Mouse (Mus musculus): ENCODE results near the gene Uvrag.
"Not testable (repeated sequence)": the region's sequence is repeated elsewhere in the genome, so short reads cannot be mapped to it uniquely, and the experiment has no call there.

The Uvrag gene

DNA sequence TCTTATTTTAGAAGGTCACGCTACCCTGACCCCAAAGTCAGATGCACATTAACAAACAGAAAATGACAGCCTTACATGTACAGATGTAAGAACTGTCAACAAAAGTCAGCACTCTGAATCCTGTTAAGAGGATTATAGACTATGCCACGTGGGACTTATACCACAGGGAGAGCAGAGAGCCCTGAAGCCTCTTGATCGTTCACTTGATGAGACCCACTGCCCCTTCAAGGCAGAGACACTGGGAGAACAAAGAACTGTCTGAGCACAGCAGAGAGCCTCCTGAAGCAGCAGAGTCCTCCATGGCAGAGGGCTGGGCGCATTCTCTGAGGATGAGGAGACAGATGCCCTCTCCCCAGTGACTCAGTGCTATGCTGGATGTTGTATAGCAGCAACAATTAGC lies 166.4 kb downstream of the Uvrag start:
- no peak for DNase-seq (ENCODE audit: low read depth)

DNA sequence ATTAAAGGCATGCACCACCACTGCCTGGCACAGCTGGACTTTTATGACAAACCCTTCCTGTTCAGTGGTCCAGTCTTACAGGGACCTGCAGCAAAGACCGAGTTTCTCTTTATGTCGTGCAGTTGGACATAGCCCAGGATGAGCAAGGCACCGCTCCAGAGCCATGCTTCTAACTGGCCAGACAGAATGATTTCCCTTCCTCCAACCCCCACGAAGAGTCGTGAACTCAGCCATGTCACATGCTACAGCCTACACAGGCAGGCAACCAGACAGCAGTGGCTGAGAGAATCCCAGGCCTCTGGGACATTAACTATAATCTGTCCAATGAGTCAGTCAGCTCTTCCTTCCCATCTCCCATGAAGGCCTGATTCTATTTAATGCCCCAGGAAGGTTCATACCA lies 170.2 kb downstream of the Uvrag start:
- DNase-seq (ENCODE audit: low read depth): no peak

DNA sequence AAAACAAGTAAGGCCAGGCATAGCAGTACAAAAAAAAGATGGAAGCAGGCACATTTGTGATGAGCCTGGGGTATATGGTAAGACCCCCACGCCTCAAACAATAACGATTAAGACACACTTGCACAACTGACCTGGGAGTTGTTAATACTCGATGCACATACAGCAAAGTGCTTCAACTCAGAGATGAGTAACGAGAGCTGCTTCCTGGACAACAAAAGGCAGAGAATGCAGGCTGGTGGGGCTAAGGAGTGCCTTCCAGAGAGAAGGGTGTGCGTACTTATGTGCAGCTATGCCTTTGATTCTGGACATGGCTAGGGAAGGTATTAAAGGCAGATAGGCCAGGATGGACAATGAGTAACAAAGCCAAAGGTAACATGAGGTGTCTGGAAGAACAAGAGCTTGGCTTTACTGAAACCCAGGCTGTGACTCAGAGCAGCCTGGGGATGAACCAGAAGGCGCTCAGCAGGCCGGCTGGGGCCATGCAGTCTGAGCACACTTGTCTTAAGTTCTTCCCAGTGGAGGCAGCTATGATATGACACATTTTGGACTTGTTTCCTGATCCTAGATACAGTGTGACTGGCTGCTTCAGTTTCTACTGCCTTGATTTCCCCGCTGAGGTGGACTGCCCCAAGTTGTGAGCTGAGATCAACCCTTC lies 172.1 kb downstream of the Uvrag start:
- no peak for DNase-seq (ENCODE audit: low read depth)

DNA sequence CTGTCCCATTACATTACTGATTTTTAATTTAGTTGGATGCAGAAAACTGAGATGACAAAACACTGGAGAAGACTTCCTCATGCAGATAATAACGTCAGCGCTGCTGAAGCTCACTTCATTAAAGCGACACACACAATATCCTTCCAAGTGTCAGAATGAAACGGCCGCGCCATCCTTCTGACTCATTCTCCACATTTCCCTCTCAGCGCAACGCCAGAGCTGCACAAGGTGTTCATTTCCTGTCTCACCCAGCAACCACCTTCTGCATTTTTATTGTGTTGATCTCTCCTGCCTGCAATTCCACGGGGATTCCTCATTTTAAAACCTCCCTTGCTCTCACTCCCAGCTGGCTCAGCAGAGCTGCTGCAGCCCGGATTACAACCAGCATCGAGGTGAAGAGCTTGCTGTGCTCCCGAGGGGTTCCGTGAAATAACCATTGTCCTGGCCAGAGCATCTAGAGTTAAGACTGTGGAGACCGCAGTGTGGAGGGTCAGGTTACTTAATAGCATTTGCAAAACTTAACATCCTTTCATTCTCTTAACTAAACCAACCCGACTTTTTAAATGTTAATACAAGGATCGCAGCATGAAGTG lies 172.8 kb downstream of the Uvrag start:
- DNase-seq (ENCODE audit: low read depth): no peak

DNA sequence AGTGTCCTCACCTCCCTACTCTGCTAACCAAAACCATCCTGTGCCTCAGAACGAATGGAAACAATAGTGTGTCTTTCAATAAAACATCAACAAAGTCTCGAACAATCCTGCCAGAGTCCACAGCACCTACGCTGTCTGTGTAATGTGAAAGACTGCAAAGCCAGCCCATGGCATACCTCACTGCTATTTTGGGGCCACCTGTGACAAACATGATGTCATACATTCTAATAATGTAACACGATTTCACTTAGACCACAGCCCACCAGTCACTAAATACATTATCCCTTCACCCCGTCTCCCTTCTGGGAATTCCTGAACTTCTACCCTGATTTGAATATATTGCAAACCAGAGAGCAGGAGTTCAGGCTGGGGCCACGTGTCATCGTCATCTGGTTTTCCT lies 173.3 kb downstream of the Uvrag start:
- no peak for DNase-seq (ENCODE audit: low read depth)

DNA sequence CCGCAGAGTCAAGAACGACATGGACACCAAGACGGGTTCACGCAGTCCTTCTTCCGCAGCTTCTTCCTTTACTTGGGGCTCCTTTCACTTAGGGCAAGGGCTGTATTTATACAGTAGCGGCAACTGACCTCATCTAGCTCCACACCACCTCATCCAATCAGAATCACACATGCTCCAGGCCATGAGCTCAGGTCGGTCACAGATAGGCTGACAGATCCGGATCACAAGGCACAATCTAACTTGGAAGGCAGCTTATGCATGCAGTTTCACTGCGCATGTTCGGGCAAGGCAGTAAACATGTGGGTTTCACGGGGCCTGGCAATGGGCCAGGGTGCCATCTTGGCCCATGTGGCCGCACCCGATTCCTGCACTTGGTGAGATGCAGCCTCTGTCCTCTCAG lies 177.4 kb downstream of the Uvrag start:
- DNase-seq (ENCODE audit: low read depth): not testable (repeated sequence)

DNA sequence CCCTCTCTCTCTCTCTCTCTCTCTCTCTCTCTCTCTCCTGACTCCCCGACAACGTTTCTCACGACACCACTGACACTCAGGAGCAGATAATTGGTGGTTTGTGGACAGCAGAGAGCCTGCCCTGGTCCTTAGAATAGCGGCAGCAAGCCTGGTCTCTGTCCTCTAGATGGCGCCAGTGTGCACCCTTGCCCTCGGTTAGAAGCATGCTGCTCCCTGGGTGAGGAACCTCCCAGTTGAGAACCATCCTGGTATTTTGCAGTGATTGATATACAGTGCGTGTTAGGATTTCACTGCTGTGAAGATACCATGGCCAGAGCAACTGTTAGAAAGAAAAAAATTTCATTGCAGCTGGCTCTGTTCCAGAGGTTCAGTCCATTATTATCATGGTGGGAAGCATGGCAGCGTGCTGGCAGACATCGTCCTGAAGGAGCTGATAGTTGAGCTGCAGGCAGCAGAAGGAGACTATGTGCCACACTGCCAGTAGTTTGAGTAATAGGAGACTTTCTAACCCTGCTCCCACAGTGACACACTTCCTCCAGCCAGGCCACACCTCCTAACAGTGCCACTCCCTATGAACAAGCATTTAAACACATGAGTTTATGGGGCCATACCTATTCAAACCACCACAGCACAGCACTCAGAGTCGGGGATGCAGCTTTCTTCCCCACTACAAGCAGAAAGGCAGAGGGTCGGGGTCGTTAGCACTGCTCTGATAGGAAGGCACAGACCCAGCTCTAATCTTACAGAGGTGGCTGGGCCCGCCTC lies 178.2 kb downstream of the Uvrag start:
- DNase-seq (ENCODE audit: low read depth): no peak

DNA sequence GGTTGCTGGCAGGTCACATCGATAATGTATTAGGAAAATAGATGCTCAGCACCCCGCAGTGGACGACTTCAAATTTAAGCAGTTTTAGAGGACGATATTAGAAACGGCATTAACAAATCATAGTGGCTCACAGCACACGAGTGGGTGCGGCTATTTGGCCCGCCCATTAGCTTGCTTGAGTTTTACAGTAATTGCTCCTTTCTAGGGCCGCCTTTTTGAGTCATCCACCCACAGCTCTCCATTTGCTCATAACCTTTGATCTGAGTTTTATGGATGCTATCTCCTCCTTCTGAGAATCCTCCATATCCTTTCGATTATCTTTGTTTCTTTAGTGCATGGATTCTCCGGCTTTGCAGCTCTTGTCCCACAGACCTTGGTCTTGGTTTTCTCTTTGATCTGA lies 178.9 kb downstream of the Uvrag start:
- no peak for DNase-seq (ENCODE audit: low read depth)

DNA sequence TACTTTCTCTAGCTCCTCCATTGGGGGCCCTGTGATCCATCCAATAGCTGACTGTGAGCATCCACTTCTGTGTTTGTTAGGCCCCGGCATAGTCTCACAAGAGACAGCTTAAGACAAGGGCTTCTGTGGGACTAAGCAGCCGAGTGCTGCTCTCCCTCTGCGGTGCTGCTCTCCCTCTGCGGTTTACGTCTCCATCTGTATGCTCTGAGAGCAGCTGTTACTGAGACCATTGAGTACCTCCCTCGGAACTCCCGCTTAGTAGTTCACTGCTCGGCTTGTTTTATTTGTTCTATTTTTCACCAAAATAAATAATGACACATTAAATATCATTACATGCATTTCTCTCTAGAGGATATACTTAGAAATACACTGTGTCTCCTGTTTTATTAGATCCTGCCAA lies 180.7 kb downstream of the Uvrag start:
- no peak for DNase-seq (ENCODE audit: low read depth)

DNA sequence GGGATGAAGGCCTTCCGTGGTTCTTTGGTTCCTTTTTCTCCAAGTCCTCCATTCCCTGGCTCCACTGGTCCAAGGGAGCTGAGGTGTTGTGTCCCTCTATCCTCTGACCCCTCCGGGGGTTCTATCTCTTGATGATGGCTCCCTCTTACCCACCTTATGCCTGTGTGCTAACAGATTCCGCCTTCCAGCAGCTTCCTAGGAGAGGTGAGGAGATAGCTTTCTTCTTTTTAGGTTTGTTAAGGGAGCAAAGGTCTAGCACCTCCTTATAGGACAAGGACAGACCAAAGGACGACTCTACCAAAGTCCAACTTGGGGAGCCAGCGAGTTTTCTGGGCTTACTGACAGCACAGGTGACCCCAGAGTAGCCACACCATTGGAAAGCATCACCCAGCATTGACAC lies 181.7 kb downstream of the Uvrag start:
- DNase-seq (ENCODE audit: low read depth): no peak

DNA sequence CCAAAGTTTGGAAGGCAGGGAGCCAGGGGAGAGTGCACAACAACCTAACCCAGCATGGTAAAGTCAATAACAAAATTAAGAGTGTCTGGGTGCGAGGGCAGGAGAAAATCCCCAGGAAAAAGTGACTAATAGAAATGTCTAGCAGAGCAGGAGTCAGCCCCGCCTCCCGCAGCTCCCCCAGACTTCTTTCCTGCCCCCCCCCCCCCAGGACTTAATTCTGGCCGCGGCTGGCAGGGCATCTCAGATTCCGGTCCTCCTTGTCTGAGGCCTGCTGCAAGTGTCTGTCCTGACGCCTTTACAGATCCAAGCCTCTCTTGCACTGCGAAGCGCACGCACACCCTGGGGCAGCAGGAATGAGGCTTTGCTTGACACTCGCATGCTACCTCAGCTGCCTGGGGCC lies 182.8 kb downstream of the Uvrag start:
- DNase-seq (ENCODE audit: low read depth): peak; percentile 62

DNA sequence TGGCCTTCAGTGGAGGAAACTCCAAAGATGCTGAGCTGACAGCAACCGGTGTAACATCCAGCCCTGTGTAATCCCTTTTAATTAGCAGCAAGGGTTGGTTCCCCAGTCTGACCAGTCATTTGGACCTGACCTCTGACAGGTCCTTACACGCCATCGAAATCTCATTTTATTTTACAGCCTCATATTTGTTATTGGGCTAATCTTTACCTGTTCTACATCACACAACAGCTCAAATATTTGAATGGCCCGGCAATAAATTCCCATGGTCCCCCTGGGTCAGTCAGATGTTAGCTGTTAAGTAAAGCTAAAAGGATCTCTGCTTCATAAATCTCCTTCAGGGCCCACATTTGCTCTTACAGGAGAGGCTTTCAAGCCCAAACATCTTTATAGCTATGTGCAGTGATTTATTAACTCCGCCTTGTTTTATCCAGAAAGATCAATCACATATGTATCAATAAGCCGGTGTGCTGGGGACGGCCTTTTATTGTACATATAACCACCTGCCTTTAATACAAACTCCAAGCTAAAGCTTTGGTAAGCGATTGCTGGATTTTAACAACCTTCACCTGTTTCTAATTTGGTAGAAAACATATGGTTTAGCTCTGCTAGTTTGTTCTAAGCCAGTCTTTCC lies 183.7 kb downstream of the Uvrag start:
- no peak for DNase-seq (ENCODE audit: low read depth)

DNA sequence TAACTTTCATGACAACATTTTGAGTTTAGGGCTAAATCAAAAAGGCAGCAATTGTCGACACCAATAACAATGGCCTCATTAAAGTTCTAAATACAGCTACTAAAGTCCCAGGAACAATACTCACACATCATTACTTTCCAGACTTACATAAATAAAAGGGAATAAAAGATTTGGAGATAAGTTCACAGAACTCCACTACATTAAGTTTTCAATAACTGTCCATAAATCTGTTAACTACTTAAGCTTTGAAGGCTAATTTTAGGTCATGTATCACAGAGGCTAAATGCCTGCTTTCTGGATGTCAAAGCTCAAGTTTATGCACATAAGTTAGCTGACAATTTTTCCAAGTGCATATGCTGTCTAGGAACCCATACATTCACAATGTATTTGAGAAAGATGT lies 184.3 kb downstream of the Uvrag start:
- no peak for DNase-seq (ENCODE audit: low read depth)

DNA sequence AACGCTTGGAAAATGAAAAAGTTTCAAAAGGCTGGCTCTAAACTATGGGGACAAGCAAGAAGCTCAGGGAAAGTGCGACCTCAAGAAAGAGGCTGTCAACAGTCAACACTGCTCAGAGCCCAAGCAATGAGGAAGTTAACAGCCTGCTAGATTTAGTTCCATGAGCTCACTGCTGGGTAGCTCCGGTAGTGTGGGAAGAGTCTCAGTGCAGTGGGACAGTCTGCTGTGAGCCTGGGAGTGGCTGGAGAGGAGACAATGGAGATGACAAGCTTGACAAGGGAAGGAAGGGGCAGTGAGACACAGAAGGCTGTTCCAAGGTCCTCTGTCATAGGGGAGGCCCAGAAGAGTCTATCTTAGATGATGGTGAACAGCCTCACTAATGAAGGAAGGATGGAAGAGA lies 187.3 kb downstream of the Uvrag start:
- no peak for DNase-seq (ENCODE audit: low read depth)

DNA sequence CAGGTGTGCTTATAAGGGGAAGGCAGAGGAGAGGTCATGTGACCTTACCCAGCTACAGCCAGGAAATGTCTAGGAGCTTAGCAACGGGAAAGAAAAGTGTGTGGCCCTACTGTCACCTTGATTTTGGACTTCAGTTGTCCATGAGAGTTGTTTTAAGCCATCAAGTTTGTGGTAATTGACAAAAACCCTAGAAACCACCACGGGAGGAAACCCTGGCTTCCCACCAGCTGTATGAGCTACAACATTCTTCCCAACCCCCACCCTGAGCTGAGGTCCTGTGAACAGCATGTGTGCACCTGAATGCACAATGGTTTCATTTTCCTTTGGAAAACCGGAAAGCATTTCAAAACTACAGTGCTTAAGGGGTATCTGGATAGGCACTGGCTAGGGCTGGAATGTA lies 196.0 kb downstream of the Uvrag start:
- no peak for DNase-seq (ENCODE audit: low read depth)

DNA sequence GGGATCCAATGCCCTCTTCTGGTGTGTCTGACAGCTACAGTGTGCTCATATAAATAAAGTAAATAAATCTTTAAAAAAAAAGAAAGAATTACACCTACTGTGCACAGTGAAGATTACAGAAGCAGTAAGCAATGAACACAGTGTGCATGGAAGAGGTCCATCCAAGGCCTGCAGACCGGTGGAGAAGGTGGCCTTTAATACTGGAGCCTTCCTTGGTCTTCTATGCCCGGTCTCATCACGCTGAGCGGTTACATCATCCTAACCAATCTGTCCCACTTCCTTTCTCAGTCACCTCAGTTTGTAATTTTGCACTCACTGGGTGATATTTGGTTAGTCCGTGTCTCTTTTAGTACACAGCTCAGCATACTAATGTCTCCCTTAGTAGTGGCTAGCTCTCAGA lies 197.3 kb downstream of the Uvrag start:
- no peak for DNase-seq (ENCODE audit: low read depth)

DNA sequence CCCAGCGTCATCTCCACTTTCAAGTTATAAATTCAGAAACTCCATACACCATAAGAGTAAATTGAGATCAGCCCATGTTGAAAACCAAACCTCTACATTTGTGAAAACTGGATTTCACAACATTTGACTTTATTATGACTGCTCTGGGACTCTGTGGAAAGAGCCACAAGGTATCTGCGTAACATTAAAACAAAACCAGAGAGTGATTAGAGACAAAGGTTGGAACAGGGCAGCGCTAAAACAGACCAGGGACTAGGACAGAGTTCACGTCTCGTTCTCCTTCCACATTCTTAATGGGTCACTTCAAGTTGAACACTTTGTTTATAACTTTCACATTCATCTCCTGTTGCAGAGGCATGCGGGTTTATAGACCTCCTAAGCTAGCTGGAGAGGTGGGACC lies 198.2 kb downstream of the Uvrag start:
- no peak for DNase-seq (ENCODE audit: low read depth)

DNA sequence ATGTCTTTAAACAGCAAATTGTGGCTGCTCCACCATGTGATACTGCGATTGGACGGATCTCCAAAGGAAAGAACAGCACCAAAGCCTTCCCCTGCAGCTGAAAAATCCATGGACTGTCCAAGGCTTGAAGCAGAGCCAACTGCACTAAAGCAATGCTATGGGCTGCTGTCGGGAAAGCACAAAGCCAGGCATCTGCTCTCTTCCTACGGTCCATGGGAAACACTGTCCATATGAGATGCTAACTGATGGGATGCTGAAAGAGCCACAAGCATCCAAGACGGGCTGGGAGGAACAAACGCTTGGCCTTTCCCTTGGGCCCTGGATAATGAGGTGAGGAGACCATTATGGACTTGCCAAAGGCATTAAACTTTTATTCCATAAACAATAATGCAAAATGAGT lies 201.7 kb downstream of the Uvrag start:
- no peak for DNase-seq (ENCODE audit: low read depth)

DNA sequence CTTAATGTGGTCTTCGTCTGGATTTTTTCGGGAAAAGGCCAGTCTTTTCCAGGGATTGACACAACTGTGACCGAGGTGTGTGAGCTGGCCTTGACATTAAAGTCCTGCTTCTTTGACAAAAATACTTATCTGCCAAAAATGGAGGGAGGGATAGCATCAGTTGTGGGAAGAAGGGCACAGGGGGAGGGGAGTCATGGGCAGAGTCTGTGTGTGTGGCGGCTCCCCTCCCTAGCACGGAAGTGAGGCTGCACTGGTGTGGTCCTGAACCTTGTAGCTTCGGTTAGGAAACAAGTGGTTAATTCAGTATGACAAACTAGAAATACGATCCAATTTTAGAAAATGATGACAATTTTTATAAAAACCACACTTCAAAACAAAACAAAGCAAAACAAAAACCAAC lies 202.3 kb downstream of the Uvrag start:
- no peak for DNase-seq (ENCODE audit: low read depth)

DNA sequence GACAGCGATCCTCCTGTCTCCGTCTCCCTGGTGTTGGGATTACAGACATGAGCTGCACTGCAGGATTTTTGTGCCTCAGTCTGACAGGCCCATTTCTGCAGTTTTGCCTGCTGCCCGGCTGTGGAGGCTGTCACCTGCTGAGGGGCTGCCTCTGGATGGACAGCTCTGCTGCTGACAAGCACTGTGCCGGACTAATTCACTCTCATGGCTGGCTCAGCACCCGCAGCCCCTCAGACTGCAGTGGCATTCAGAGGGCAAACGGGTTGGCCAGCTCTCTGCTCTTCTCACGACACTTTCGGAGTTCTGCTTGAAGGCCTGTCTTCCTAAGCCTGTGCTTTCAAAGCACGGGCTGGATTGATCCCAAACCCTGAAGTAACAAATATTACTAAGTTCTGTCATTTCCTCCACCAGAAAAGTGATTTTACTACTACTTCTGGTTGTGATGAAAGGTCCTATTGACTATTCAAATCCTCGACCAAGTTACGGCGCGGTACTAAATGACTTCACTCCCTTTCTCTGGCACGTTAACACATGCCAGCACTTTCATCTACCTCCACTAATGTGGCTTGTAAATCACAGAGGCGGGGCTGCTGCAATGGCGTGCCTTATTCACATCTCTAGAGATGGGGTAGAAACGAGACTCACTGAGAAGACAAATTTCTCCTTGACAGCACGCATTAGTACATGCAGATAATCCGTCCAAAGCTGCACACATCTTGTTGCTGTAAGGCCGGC lies 203.7 kb downstream of the Uvrag start:
- no peak for DNase-seq (ENCODE audit: low read depth)

DNA sequence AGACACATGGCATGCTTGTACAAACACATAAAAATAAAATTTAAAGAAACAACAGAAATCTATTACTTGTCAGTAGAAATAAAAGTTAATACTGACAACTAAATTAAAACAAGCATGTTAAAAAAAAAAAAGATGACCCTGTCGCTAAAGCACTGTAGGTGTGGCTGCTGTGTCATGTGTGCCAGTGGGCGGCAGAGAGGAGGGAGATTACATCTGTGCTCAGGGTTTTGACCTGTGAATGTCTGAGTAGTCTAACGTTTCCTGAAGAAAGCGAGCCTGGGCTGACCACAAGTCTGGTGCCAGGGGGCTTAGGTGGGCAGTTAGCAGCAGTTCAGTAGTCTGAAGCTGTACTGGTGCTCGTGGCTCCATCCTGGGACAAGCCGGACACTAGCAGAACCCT lies 205.2 kb downstream of the Uvrag start:
- no peak for DNase-seq (ENCODE audit: low read depth)

DNA sequence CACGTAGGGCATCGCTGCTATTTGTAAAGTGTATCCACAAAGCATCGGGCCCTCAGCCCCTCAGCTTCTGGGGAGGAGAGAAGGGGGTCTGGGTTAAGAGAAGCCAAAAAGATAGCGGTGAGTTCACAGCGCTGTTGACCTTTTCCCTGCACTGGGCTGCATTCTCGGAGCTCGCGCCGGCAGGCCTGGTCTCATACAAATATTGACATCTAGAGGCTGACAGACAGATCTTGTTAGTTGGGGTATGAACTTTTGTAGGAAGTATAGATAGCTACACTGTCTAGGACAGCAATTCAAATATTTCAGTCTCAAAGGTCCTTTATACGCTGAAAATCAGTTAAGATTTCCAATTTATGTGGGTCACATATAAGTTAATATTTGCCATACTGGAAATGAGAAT lies 205.7 kb downstream of the Uvrag start:
- no peak for DNase-seq (ENCODE audit: low read depth)
